Mouse (Mus musculus): ENCODE results near the gene Opcml. TPM values are rescaled to one million over a fixed set of nuclear protein-coding genes. Genes with fewer than 3 reads are reported as not detected.

Gene Opcml
- total RNA-seq, 2 experiments from 2014 or later: 0.89 to 2.6 TPM

- DNase-seq (ENCODE audit: low spot score in 2 of 2): no peak
These were observed 358.9 kb downstream of the Opcml start for GRCm38 (mm10) chr9:28149507-28149906.

GRCm38 (mm10) chr9:28153748-28154147 lies 363.2 kb downstream of the Opcml start:
- DNase-seq (ENCODE audit: low spot score in 2 of 2): no peak

DNA sequence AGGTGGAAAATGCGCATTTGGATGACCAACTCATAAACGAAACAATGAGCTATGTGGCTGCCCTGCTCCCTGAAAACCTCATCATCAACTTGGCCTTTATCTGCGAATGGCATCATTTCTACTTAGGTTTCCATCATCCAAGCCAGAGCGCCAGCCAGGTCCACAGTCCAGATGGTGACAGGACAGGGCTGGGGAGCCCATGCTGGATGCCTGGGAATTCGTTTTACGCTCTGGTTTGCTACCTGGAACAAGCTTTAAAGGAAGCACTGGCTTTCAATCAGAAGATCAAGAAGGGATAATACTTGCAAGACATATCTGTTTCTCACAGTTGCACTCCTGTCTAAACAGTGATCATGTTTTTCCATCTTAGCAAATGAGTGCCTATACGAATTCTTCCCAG lies 366.5 kb downstream of the Opcml start:
- DNase-seq (ENCODE audit: low spot score in 2 of 2): no peak

DNA sequence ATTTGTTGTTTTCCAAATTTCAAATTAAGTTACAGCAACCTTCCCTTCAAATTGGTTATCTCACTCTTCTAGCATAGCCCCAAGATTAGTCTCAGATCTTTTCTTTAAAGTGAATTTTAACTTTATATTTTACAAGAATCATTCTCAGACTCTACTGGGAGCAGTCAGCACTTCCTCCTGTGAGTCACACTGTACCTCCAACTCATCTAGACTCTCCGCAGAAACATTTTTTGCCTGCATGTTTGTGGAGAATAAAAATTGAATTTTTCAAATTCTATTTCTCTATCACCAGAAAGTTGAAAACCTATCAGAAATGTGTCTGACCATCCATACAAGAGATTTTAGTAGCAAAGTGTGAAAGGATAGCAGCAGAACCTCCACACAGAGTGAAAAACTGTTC lies 370.4 kb downstream of the Opcml start:
- no peak for DNase-seq (ENCODE audit: low spot score in 2 of 2)

DNA sequence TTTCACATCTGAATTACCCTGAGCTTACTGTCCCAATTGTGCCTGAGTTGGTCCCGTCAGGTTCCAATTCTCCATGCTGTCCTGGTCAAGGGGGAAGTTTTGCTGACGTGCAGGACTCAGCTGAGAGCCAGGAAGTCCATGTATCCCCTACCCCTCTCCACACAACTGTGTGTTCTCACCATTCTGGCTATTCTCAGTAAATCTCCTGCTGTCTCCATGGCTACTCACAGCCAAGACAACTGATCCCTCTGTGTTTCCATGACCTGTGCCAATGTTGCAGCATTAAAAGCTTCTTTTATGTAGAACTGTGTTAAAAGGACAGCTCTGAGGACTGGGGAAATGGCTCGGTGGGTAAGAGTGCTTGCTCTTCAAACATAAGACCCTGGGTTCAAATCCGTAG lies 373.4 kb downstream of the Opcml start:
- DNase-seq (ENCODE audit: low spot score in 2 of 2): no peak

- peak; percentile 26 to 40 for DNase-seq (ENCODE audit: low spot score in 2 of 2)
These were observed 381.3 kb downstream of the Opcml start for GRCm38 (mm10) chr9:28171890-28172289.

- no peak for DNase-seq (ENCODE audit: low spot score in 2 of 2)
These were observed 386.5 kb downstream of the Opcml start for GRCm38 (mm10) chr9:28177052-28177451.

GRCm38 (mm10) chr9:28178123-28178887 lies 387.7 kb downstream of the Opcml start:
- DNase-seq (ENCODE audit: low spot score in 2 of 2): no peak

GRCm38 (mm10) chr9:28181916-28182315 lies 391.3 kb downstream of the Opcml start:
- DNase-seq (ENCODE audit: low spot score in 2 of 2): no peak

DNA sequence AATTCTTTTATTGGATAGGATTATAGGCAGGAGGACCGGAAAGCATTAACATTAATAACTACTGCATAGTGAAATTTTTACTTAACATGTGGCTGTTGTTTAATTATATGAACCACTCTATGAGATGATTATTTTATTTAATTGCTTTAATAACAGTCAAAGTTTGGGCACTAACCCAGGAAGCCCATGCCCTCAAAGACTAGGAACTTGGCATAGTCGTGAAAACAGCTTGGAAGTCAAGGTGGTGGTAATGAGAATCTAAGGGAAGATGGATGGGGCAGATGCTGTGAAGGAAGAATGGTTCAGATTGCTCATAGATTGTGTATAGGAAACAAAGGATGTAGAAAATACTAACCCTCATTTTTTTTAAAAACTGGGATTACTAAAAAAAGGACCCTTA lies 399.7 kb downstream of the Opcml start:
- no peak for DNase-seq (ENCODE audit: low spot score in 2 of 2)

DNA sequence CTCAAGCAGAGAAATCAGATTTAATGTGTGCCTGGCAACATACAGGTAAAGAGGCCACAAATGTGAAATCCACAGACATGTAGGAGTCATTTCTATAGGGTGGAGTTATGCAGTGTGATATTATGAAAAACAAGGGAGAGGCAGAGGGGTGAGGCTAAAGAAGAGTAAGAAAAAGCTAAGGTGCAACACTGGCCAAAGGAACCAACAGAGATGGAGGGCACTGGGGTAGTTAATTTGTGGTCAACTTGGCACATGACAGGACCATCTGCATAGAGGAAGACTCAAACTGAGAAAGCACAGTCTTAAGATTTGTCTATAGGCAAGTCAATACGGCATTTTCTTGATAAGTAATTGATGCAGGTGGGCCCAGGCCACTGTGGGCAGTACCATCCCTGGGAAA lies 400.2 kb downstream of the Opcml start:
- no peak for DNase-seq (ENCODE audit: low spot score in 2 of 2)

DNA sequence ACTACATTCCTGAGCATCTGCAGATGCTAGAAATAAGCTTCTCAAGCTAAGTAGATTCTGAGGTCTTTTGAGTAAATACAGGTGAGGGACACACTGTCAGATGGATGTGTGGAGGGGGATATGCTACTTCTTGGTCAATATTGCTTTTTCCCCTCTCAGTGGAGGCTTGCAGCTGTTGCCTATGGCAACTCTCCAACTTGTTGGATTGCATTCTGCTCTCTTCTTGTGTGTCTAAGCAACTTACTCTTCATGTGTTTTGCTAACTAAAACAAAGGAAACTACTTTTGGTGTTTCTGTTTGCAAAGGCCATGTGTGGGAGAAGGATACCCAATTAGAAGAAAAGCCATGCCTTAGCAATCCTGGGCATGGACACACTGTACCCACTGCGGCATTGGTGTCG lies 406.0 kb downstream of the Opcml start:
- DNase-seq (ENCODE audit: low spot score in 2 of 2): no peak

- DNase-seq (ENCODE audit: low spot score in 2 of 2): no peak
These were observed 406.5 kb downstream of the Opcml start for GRCm38 (mm10) chr9:28197061-28197460.

GRCm38 (mm10) chr9:28197631-28198030 lies 407.1 kb downstream of the Opcml start:
- peak; percentile 11 to 22 for DNase-seq (ENCODE audit: low spot score in 2 of 2)

DNA sequence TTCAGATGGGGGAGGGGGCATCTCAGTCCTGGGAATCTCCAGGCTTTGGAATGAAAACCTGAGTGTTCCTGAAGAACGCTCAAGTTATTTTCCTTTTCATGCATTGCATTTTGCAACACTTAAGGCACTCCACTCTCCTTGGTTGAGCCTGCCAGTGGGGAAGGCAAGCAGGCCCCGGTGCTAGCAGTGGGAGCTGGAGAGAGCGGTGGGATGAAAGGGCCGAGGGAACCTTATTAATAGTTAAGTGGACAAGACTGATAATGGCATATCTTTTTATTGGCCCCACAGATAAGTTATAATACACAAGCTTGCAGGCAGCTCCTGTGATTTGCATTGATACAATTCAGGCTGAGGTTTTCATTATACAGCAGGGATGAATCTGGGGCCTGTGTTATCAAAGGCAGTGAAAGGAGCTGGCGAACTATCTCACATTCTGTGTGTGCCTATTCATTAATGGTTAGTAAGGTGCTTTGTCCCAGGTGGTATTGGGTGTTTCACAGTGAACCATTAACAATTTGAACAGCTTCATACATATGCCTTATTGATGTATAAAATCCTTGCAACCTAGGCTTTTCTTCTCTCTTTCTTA lies 407.6 kb downstream of the Opcml start:
- DNase-seq (ENCODE audit: low spot score in 2 of 2): no peak

DNA sequence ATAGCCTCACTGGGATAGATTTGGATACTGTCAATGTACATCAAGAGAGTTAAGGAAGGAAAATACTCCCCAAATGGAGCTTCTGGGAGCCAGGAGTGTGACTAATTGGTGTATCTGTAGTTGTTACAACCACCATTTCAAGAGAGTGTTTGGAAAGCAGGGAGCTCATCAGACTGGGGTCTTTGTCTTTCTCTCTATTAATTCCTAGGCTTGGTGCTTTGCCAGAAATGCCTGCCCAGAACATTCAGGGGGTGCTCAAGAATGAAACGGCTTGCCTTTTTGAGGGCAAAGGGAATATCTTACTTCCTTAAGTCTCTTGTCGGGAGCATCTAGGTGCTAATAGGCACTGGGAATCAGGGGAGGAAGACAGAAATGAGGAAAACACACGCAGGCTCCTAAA lies 416.9 kb downstream of the Opcml start:
- no peak for DNase-seq (ENCODE audit: low spot score in 2 of 2)

DNA sequence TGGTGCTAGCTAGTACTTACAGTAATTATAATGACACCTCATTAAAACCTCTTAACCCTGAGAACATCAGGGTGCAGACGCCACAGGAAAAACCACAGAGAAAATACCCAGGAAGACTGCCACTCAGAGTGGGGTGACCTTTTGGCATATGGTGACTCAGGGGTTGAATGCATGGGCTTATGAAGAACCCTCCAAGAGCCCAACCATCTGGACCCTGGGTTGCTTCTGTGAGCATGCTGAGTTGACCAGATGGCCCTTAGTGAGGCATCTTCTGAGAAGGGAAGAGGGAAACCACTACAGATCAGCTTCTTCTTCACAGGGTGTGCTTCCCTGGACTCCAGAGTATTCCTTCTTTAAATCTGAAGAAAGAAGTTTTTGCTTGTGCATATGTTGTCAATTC lies 418.1 kb downstream of the Opcml start:
- DNase-seq (ENCODE audit: low spot score in 2 of 2): no peak

DNA sequence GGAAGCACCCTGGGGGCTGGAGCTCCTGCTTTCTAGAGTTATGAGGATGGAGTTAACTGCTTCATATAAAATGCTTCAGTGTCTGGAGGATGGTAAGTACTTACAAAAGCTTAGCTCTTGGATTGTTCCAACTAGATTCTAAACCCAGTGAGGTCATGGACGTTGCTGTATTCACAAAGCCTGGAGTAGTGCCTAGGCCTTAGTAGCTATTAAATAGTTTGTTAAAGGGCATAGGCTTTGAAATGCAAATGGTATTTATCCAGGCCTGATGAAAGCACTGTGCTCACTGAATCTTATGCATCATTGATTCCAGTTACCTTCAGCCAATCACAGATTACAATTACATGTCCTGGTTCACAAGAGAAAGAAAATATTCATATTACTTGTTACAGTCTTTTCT lies 421.3 kb downstream of the Opcml start:
- no peak for DNase-seq (ENCODE audit: low spot score in 2 of 2)

DNA sequence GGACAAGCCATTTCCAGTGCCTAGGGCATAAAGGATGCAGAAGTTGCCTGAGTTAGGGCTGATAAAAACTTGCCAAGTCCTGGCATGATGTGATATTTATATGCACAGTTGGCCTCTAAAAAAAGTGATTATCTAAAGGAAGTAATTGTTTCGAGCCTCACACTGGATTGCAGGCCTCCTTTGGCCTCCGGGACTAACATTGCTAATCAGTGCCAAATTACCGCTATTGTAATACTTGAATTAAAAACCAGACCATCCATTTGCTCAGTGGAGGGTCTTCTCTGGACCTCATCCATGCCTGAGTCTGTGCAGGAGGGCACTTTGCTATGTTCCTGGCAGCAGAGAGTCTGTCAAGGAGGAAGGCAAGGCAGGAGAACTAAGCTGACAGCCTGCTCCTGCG lies 423.3 kb downstream of the Opcml start:
- no peak for DNase-seq (ENCODE audit: low spot score in 2 of 2)

DNA sequence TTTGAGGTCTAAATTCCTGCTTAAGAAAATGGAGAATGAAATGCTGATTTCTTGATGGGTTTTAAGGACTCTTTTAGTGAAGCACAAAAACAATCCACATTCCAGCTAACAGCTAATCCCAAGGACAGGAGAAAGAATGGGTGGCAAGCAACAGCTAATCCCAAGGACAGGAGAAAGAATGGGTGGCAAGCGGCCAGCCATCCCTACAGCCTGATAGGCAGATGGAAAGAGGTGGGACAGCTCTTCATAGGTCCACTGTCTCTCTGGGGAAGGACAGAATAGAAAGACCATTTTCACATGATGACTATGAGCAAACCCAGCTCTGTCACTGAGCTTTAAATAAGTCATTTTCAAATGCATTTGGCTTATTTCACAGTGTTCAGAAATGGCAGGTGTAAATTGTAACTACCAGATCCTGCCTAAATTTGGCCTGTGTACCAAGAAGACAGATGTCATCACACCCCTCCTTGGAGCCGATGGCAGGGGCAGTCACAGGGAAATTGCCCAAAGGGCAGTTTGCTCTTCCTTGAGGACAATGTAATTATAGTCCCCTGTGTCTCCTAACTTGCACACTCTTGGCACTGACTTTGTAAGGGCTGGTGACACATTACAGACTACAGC lies 427.6 kb downstream of the Opcml start:
- no peak for DNase-seq (ENCODE audit: low spot score in 2 of 2)

DNA sequence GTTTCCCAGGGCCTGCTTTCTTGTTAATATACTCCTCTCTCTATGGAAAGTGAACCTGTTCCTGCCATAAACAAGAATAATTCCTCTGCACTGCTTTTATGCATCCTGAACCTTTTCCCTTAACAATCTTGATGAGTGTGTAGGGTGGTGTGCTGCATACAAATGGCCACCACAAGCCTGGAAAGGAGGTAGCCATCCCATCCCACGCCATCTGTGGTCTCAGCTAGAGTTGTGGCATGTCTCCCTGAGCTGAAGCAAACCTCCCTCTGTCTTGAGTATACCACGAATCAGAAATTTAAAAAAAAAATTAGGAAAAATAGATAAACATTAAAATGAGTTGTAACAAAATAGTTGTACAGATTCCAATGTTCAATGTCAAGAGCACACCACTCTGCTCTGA lies 432.2 kb downstream of the Opcml start:
- no peak for DNase-seq (ENCODE audit: low spot score in 2 of 2)

GRCm38 (mm10) chr9:28225824-28226569 lies 435.4 kb downstream of the Opcml start:
- no peak for DNase-seq (ENCODE audit: low spot score in 2 of 2)

Data from adrenal gland, adult 18-20 months (tissue).